In the genomic region with DNA sequence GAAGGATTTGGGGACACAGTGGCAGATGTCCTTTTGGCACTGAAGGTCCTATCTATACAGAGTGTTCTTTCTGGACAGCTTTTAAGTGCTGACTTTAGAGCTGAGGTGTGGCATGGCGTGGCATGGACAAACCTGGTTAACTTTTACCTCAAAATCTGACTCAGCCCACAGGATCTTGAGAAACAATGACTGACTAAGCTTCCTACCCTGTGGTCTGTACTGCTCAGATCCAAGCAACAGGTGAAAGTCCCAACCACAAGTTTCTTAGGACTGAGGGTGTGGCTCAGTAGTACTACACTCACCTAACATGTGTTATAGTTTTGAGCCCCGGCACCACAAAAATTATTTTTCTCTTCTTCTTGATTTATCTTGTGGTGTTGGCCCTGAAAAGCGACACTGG, we compare ENCODE assay signal across 26 mouse cellular contexts.
DNase-seq lines count a peak whose midpoint lies in the region; ATAC-seq lines count a peak whose summit lies in the region.
"Had no signal": no experiment of that assay in that cellular context is flagged by ENCODE, and none has a peak within 500 bp of the region (broad histone marks: within the 10 kb centered on the region; RNA-seq: fewer than 3 reads in every experiment).

No protein-coding gene starts in this region.

- no peaks in the 10 kb centered on the region for H3K9me3 ChIP-seq in kidney, embryonic 14.5 days (ENCODE audit: control insufficient read depth, low read length)
- H3K9me3 ChIP-seq in kidney, embryonic 15.5 days (replicated peaks), result no peaks in the 10 kb centered on the region
- no peaks in the 10 kb centered on the region for H3K9me3 ChIP-seq in intestine, embryonic 16.5 days (ENCODE audit: control insufficient read depth, low read length)
- no peaks in the 10 kb centered on the region for H3K9me3 ChIP-seq in stomach, embryonic 16.5 days (replicated peaks; ENCODE audit: control insufficient read depth, low read length)
- no peaks in the 10 kb centered on the region for H3K9me3 ChIP-seq in hindbrain, embryonic 13.5 days
- H3K9me3 ChIP-seq: heart, embryonic 12.5 days; limb, embryonic 13.5 days; lung, embryonic 15.5 days; megakaryocyte, embryonic 14.5 days had no signal

- ATAC-seq in kidney, embryonic 14.5 days (ENCODE audit: low FRiP score, low TSS enrichment), result no peak
- ATAC-seq in kidney, embryonic 15.5 days (replicated peaks; ENCODE audit: low FRiP score), result no peak
- ATAC-seq in intestine, embryonic 16.5 days, result peak; percentile 97
- ATAC-seq in stomach, embryonic 16.5 days (ENCODE audit: insufficient read depth, low FRiP score), result peak; percentile 89
- no peak for ATAC-seq in hindbrain, embryonic 13.5 days (ENCODE audit: low FRiP score)
- ATAC-seq: forebrain, embryonic 16.5 days; hindbrain, embryonic 16.5 days had no signal

- H3K4me3 ChIP-seq in kidney, embryonic 14.5 days (ENCODE audit: low read length), result no peak overlapping the region
- H3K4me3 ChIP-seq in kidney, embryonic 15.5 days (replicated peaks), result no peak overlapping the region
- H3K4me3 ChIP-seq in intestine, embryonic 16.5 days (ENCODE audit: low read length), result no peak overlapping the region
- H3K4me3 ChIP-seq in stomach, embryonic 16.5 days (replicated peaks; ENCODE audit: low read length), result no peak overlapping the region
- H3K4me3 ChIP-seq in hindbrain, embryonic 13.5 days, result no peak overlapping the region
- H3K4me3 ChIP-seq: erythroblast, embryonic 14.5 days; gastrocnemius, adult 2 months; heart, adult 2 months; heart, embryonic 12.5 days; limb, embryonic 13.5 days; lung, embryonic 15.5 days; megakaryocyte, embryonic 14.5 days had no signal

- WGBS in kidney, embryonic 14.5 days, result 84% methylated on average over 3 of the region's 3 CpGs
- WGBS in kidney, embryonic 15.5 days, result 85% methylated on average over 3 of the region's 3 CpGs
- WGBS in intestine, embryonic 16.5 days, result 67% methylated on average over 3 of the region's 3 CpGs
- 74% methylated on average over 3 of the region's 3 CpGs for WGBS in stomach, embryonic 16.5 days
- 88% methylated on average over 3 of the region's 3 CpGs for WGBS in hindbrain, embryonic 13.5 days

- DNase-seq in kidney, adult 11 months, result peak; percentile 39
- DNase-seq in kidney, postnatal 14 days, result peak; percentile 10
- no peak for DNase-seq in cerebellum, adult 9-11 months
- DNase-seq: adrenal gland, postnatal 36 days; cerebellum, adult 18-20 months; cerebellum, postnatal 14 days; gastrocnemius, adult 2 months; heart, adult 2 months; lung, postnatal 36 days; midbrain, embryonic 14.5 days; right cerebral cortex, adult 18-20 months; spleen, adult 18-20 months; thymus, postnatal 4 days had no signal

- no peak overlapping the region for H3K9ac ChIP-seq in kidney, embryonic 14.5 days (ENCODE audit: low read depth, low read length)
- no peak overlapping the region for H3K9ac ChIP-seq in kidney, embryonic 15.5 days
- H3K9ac ChIP-seq in intestine, embryonic 16.5 days (ENCODE audit: low read depth, low read length), result no peak overlapping the region
- H3K9ac ChIP-seq in stomach, embryonic 16.5 days (ENCODE audit: low read length), result no peak overlapping the region
- no peak overlapping the region for H3K9ac ChIP-seq in hindbrain, embryonic 13.5 days
- H3K9ac ChIP-seq: heart, embryonic 12.5 days; limb, embryonic 13.5 days; lung, embryonic 15.5 days had no signal

- no peak overlapping the region for H3K4me2 ChIP-seq in kidney, embryonic 14.5 days (replicated peaks; ENCODE audit: low read depth, low read length)
- H3K4me2 ChIP-seq in kidney, embryonic 15.5 days, result no peak overlapping the region
- no peak overlapping the region for H3K4me2 ChIP-seq in intestine, embryonic 16.5 days (ENCODE audit: low read depth, low read length)
- H3K4me2 ChIP-seq in stomach, embryonic 16.5 days (ENCODE audit: low read depth, low read length), result no peak overlapping the region
- no peak overlapping the region for H3K4me2 ChIP-seq in hindbrain, embryonic 13.5 days
- H3K4me2 ChIP-seq: heart, embryonic 12.5 days; limb, embryonic 13.5 days; liver, embryonic 11.5 days; lung, embryonic 15.5 days had no signal

- no peaks in the 10 kb centered on the region for H3K36me3 ChIP-seq in kidney, embryonic 14.5 days (ENCODE audit: control insufficient read depth, insufficient read depth, low read length)
- no peaks in the 10 kb centered on the region for H3K36me3 ChIP-seq in kidney, embryonic 15.5 days
- no peaks in the 10 kb centered on the region for H3K36me3 ChIP-seq in intestine, embryonic 16.5 days (ENCODE audit: control insufficient read depth, insufficient read depth, low read length)
- H3K36me3 ChIP-seq in stomach, embryonic 16.5 days (ENCODE audit: control insufficient read depth, insufficient read depth, low read length), result no peaks in the 10 kb centered on the region
- no peaks in the 10 kb centered on the region for H3K36me3 ChIP-seq in hindbrain, embryonic 13.5 days
- H3K36me3 ChIP-seq: heart, embryonic 12.5 days; limb, embryonic 13.5 days; lung, embryonic 15.5 days had no signal

- no peak overlapping the region for H3K27ac ChIP-seq in kidney, embryonic 14.5 days (ENCODE audit: low read depth, low read length)
- no peak overlapping the region for H3K27ac ChIP-seq in kidney, embryonic 15.5 days
- peak overlapping the region; percentile 52 for H3K27ac ChIP-seq in intestine, embryonic 16.5 days (ENCODE audit: low read length)
- no peak overlapping the region for H3K27ac ChIP-seq in stomach, embryonic 16.5 days (ENCODE audit: low read length)
- H3K27ac ChIP-seq in hindbrain, embryonic 13.5 days, result no peak overlapping the region
- H3K27ac ChIP-seq: gastrocnemius, adult 2 months; heart, adult 2 months; limb, embryonic 13.5 days; lung, embryonic 15.5 days had no signal

- no peaks in the 10 kb centered on the region for H3K4me1 ChIP-seq in kidney, embryonic 14.5 days (ENCODE audit: control insufficient read depth, insufficient read depth, low read length)
- H3K4me1 ChIP-seq in kidney, embryonic 15.5 days, result no peaks in the 10 kb centered on the region
- peaks cover 6% of the 10 kb centered on the region; the same call in 1 of the 2 replicates for H3K4me1 ChIP-seq in intestine, embryonic 16.5 days (ENCODE audit: control insufficient read depth, insufficient read depth, low read length)
- H3K4me1 ChIP-seq in stomach, embryonic 16.5 days (ENCODE audit: control insufficient read depth, insufficient read depth, low read length), result no peaks in the 10 kb centered on the region
- no peaks in the 10 kb centered on the region for H3K4me1 ChIP-seq in hindbrain, embryonic 13.5 days (replicated peaks)
- H3K4me1 ChIP-seq: heart, embryonic 12.5 days; limb, embryonic 13.5 days; lung, embryonic 15.5 days had no signal

- no peaks in the 10 kb centered on the region for H3K27me3 ChIP-seq in kidney, embryonic 14.5 days (ENCODE audit: control insufficient read depth, insufficient read depth, low read length)
- H3K27me3 ChIP-seq in kidney, embryonic 15.5 days, result no peaks in the 10 kb centered on the region
- H3K27me3 ChIP-seq in intestine, embryonic 16.5 days (replicated peaks; ENCODE audit: control insufficient read depth, insufficient read depth, low read length), result no peaks in the 10 kb centered on the region
- no peaks in the 10 kb centered on the region for H3K27me3 ChIP-seq in stomach, embryonic 16.5 days (ENCODE audit: control insufficient read depth, insufficient read depth, low read length)
- no peaks in the 10 kb centered on the region for H3K27me3 ChIP-seq in hindbrain, embryonic 13.5 days
- H3K27me3 ChIP-seq: limb, embryonic 13.5 days; lung, embryonic 15.5 days had no signal

Comparison
In these comparisons a context has a peak if more than half of its experiments do, and no peak if none do; other contexts are left out.
1. ATAC-seq: peak in intestine, embryonic 16.5 days (single experiment) and stomach, embryonic 16.5 days (single experiment); none in kidney, embryonic 14.5 days (single experiment), kidney, embryonic 15.5 days (single experiment) and hindbrain, embryonic 13.5 days (single experiment).